Mouse (Mus musculus) adipocyte (in vitro differentiated cells): ENCODE results near the gene Calm4.

Experiments used
- DNase-seq: peaks from one replicate; pipeline ENCODE4 v3.0.0-alpha.2; 2016; ENCODE audit warnings: low spot score

Calm4 gene

DNA sequence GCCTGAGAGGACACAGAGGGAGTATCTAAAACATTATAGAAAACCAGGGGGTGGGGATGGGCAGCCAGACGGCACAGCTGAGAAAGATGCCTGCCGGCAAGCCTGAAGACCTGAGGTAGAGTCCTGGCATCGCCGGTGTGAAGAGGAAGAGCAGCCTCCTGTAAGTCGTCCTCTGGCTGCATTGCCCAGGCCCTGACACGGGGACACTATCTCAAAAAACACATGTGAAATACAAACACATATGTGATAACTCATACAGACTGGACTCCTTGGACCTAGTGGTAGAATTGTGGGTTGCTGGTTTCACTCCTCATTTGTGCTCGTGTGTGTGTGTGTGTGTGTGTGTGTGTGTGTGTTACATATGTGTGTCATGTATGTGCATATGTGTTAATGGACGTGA, 23.7 kb downstream of the Calm4 start:
- no peak for DNase-seq

DNA sequence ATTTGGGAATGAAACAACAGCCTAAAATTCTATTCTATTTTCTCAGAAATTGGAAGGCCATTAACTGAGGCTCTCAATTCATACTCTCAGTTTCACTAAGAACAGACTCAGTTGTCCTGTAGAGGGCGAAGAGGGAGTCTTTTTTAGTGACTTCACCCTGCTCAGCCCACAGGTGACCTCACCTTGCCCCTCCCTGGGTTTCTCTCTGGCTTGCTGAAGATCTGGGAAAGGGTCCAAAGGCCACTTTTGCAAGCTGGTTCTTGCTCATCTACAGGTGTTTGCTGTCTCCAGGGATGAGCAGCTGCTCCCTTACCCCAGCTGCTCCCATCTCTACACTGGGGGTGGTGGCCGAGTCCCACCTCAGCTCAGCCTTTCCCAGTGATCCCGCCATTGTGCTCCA, 24.8 kb downstream of the Calm4 start:
- no peak for DNase-seq

DNA sequence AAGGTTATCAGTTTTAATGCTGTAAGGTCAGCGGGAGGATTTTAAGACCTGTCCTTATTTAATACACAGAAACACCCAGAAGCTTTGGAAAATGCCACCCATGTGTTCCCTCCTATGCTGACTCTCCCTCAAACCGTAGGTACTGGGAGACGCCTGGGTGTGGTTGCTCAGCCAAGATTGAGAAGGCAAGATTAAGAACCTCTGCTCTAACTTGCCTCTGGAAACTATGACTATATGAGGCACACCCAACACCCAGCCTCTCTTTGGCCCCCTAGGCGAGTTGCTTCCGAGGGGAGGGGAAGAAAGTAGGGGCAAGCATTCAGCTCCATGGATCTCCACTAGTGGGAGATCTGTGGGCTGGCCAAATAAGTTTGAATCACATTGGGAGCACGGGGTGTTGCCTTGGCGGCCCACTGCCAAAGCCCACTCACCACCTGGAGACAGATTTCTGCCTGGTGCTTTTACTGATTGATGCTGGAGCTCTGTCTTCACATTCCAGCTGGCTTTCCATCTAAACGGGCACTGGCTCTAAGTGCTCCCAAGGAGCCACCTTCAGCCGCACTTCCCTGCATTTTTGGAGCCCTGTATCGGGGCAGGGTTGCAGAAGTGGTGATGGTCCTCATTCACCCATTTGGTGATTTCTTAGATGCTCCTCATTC, 25.5 kb downstream of the Calm4 start:
- DNase-seq = no peak

DNA sequence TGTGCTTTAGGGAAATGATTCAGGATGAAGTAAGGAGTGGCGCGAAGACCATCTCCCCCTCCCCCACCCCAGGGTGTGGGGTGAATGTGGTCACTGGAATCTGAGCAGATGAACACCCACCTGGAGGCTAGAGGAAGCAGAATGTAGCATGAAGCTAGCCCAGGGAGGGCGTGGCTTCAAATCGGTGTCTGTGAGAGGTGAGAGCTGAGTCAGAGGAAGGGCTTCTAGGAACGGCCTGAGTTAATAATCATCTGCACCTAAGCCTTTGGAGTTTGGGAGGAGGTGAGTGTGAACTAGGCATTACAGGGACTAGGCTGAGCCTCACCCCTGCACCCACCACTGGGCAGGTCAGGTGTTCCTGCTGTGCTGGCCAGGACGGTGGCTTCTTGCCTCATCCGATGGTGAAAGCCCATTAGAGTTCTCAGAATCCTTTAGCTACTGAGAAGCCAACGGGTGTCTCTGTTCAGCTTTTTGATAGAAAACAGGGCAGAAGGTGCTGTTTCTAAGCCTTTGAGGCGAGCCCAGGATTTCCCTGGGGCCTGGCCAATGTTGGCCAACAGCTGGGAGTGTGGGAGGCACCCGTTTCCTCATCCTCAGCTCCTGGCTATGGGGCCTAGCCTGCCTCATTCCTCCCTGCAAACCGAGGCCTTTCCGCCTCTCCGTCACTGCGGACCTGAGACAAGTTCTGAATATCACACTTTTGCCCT, 28.2 kb downstream of the Calm4 start:
- DNase-seq = no peak

DNA sequence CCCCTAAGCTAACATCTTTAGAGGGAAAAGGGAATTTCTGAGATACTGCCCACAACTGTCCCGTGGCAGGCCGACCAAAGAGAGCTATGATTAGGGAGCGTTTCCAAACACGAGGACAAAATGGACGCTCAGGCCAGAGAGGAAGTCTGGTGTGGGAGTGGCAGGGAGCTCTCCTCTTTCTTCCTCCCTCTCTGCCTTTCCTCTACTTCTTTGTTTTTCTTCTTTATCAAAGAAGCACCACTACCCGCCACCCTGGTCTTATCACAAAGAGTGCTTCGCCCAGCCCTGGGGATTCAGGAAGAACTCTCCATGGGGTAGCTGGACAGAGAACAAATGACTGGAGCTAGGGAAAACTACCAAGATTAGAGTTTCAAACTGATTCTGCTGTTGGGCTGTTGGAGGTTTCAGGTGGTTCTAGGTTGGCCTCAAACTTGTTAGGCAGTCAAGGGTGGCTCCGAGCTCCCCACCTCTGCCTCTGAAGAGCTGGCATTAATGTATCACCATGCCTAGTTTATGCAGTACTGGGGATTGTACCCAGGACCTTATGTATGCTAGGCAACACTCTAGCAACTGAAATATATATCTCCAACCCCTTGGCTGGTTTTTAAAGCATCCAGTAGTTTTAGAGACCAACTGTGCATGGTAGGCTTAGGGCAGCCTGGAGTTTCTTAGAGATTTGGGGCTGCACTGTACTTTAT, 28.9 kb downstream of the Calm4 start:
- no peak for DNase-seq

DNA sequence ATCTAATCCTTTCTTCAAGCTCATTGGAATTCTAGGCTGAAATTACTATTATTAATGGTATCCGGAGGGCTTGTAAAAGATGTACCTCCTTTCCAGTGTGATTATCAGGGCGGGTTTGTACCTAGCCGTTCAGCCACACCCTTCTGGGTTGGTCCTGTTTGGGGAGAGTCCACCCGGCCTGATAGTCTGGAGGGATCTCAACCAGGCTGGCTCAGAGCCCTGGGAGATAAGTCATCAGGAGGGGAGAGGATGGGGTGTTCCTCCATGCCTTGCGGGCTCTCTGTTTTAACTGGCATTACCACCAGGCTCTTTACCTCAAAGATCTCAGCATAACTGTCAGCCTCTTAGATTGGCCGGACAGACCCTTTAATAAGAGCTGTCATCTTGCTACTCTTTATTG, 29.6 kb downstream of the Calm4 start:
- no peak for DNase-seq

DNA sequence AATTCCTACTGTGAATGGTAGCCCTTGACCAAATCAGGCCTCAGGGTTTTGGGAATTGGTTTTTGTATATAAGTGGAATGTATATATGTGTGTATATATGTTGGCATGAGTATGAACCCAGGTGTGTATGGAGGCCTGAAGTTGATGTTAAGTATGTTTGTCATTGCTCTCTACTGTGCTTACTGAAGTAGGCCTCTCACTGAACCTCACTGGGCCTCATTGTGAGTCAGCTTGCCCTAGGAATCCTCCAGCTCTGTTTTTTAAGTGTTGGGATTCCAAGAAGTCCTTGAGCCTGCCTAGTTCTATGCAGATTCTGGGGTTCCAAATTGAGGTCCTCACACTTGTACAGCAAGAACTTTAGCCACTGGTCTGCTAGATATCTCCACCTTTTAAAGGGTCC, 32.3 kb downstream of the Calm4 start:
- DNase-seq = no peak

DNA sequence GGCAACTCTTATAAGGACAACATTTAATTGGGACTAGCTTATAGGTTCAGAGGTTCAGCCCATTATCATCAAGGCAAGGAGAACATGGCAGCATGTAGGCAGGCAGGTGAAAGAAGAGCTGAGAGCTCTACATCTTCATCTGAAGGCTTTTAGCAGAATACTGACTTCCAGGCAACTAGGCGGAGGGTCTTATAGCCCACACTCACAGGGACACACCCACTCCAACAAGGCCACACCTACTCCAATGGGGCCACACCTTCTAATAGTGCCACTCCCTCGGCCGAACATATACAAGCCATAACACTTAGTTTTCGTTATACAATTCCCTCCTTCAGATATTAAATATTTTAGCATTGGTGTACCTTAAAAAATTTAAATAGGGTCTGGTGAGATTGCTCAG, 35.3 kb downstream of the Calm4 start:
- no peak for DNase-seq

DNA sequence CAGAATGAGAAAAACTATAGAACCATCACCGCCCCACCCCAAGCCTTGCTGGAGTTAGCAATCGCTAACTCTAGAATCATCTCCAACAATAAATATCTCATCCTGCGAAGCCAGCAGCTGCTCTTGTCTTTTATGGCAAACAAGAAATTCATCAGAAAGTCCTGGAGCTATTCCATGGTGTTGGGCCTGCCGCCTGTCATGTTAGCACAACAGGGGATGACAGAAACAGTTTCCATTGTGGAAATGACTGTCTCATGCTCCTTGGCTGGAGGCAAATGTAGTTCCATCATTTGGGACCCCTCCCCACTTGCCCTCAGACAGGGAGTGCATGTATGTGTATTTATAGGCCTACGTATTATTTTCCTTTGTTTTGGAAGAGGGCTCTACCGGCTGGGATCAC, 38.9 kb downstream of the Calm4 start:
- no peak for DNase-seq

DNA sequence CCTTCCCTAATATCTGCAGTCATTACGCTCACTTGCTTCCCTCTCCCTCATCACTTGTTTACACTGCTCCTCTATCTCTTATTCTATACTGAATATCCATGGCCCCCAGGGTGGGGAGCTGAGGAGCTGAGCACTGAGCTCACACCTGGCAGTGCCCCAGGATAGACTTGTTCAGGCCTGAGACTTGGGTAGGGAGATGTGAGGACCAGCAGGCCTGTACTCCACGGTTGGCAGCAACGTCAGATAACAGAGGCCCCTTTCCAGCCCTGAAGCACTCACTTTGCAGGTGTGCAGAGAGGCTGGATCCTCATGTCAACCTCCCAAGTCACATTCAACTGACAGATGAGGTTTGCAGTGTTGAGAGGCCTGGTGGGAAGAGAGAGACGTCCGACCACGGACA, 39.6 kb downstream of the Calm4 start:
- DNase-seq = no peak

DNA sequence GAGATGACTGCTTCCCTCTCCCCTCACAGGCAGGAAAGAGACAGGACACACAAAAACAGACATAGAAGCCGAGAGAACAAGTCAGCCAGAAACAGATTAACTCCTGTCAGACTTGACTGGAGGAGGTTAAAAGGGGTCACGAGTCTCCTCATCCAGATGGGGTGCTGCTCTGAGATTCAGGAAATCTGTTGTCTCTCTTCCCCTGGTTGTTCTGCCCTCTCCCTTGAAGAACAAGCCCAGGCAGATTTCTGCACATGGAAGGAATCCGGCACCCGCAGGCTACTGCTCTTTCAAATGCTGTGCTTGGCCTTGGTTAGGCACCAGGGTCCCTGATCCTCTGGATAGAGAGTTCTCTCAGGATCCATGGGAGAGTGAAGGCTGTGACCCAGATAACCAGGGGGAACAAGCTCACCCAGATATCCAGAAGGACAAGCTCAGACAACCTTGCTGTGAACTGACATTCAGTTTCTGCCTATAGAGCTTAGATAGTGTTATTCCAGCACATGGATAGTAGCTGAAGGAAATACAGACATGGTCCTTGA, 40.2 kb downstream of the Calm4 start:
- DNase-seq = no peak

DNA sequence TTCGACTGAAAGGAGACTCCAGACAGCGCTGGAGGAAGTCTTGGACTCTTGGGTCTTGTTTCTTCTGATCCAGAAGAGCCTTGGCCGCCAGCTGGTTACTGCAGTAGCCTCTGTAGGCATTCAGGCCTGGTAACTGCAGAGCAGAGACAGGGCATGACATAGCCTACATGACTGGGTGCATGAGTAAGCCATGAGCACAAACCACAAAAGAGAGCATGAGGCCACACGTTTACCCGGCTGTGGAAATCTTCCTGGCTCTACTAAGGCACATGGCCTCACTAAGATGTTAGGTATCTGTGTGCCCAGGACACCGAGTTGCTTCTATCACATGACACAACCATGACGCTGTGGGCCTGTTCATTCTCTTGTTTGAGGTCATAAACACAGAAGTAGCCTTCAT, 49.1 kb downstream of the Calm4 start:
- no peak for DNase-seq
